Mouse (Mus musculus): ENCODE data around the gene 4930452B06Rik. TPM values are rescaled to one million over a fixed set of nuclear protein-coding genes. Genes with fewer than 3 reads are reported as not detected.

The 4930452B06Rik gene
- polyA plus RNA-seq, 1 experiment = 1.7 TPM

GRCm38 (mm10) chr14:8462973-8463372, 203.1 kb downstream of the 4930452B06Rik start:
- no peaks in the 10 kb centered on the region for H3K4me1 ChIP-seq (ENCODE audit: control insufficient read depth, insufficient read depth, low read length)
- DNase-seq = no peak
- TF ChIP-seq POLR2A (IDR thresholded peaks at IDR 0.05; ENCODE audit: borderline replicate concordance, extremely low read depth, low read depth, low read length) (no peak), CTCF (IDR thresholded peaks at IDR 0.05; ENCODE audit: insufficient read depth, low read length) (no peak)
- WGBS = 50% methylated on average over 4 of the region's 4 CpGs
- H3K4me3 ChIP-seq (replicated peaks; ENCODE audit: extremely low read depth, low read depth, low read length) = no peak overlapping the region

- Histone ChIP-seq H3K4me3 (replicated peaks; ENCODE audit: extremely low read depth, low read depth, low read length) (no peak overlapping the region), H3K4me1 (ENCODE audit: control insufficient read depth, insufficient read depth, low read length) (no peaks in the 10 kb centered on the region)
- 52% methylated on average over 6 of the region's 6 CpGs for WGBS
- TF ChIP-seq CTCF (IDR thresholded peaks at IDR 0.05; ENCODE audit: insufficient read depth, low read length) = no peak
- no peak for TF ChIP-seq POLR2A (IDR thresholded peaks at IDR 0.05; ENCODE audit: borderline replicate concordance, extremely low read depth, low read depth, low read length)
- DNase-seq = no peak
Measured at GRCm38 (mm10) chr14:8462321-8462909, 203.6 kb downstream of the 4930452B06Rik start.

- no peaks in the 10 kb centered on the region for H3K4me1 ChIP-seq (ENCODE audit: control insufficient read depth, insufficient read depth, low read length)
- WGBS = 39% methylated on average over 19 of the region's 19 CpGs
- no peak overlapping the region for H3K4me3 ChIP-seq (replicated peaks; ENCODE audit: extremely low read depth, low read depth, low read length)
- TF ChIP-seq CTCF (IDR thresholded peaks at IDR 0.05; ENCODE audit: insufficient read depth, low read length) (peak; percentile 82), POLR2A (IDR thresholded peaks at IDR 0.05; ENCODE audit: borderline replicate concordance, extremely low read depth, low read depth, low read length) (no peak)
- peak; percentile 45 for DNase-seq
Measured at GRCm38 (mm10) chr14:8460226-8461129, 205.6 kb downstream of the 4930452B06Rik start.

GRCm38 (mm10) chr14:8459759-8460158, 206.3 kb downstream of the 4930452B06Rik start:
- no peak for TF ChIP-seq POLR2A (IDR thresholded peaks at IDR 0.05; ENCODE audit: borderline replicate concordance, extremely low read depth, low read depth, low read length)
- TF ChIP-seq CTCF (IDR thresholded peaks at IDR 0.05; ENCODE audit: insufficient read depth, low read length) = no peak
- DNase-seq = no peak
- 68% methylated on average over 4 of the region's 4 CpGs for WGBS
- no peak overlapping the region for H3K4me3 ChIP-seq (replicated peaks; ENCODE audit: extremely low read depth, low read depth, low read length)
- H3K4me1 ChIP-seq (ENCODE audit: control insufficient read depth, insufficient read depth, low read length) = no peaks in the 10 kb centered on the region

GRCm38 (mm10) chr14:8451117-8451516, 214.9 kb downstream of the 4930452B06Rik start:
- no peaks in the 10 kb centered on the region for H3K4me1 ChIP-seq (ENCODE audit: control insufficient read depth, insufficient read depth, low read length)
- no peak for DNase-seq
- WGBS = 64% methylated on average over 4 of the region's 4 CpGs
- TF ChIP-seq POLR2A (IDR thresholded peaks at IDR 0.05; ENCODE audit: borderline replicate concordance, extremely low read depth, low read depth, low read length) (no peak), CTCF (IDR thresholded peaks at IDR 0.05; ENCODE audit: insufficient read depth, low read length) (no peak)
- H3K4me3 ChIP-seq (replicated peaks; ENCODE audit: extremely low read depth, low read depth, low read length) = no peak overlapping the region

GRCm38 (mm10) chr14:8450342-8450741, 215.7 kb downstream of the 4930452B06Rik start:
- WGBS = 92% methylated on average over 6 of the region's 6 CpGs
- Histone ChIP-seq H3K4me1 (ENCODE audit: control insufficient read depth, insufficient read depth, low read length) (no peaks in the 10 kb centered on the region), H3K4me3 (replicated peaks; ENCODE audit: extremely low read depth, low read depth, low read length) (no peak overlapping the region)
- TF ChIP-seq POLR2A (IDR thresholded peaks at IDR 0.05; ENCODE audit: borderline replicate concordance, extremely low read depth, low read depth, low read length) (no peak), CTCF (IDR thresholded peaks at IDR 0.05; ENCODE audit: insufficient read depth, low read length) (no peak)
- DNase-seq = no peak

GRCm38 (mm10) chr14:8449299-8449698, 216.7 kb downstream of the 4930452B06Rik start:
- no peak overlapping the region for H3K4me3 ChIP-seq (replicated peaks; ENCODE audit: extremely low read depth, low read depth, low read length)
- no peak for DNase-seq
- no peak for TF ChIP-seq CTCF (IDR thresholded peaks at IDR 0.05; ENCODE audit: insufficient read depth, low read length)
- TF ChIP-seq POLR2A (IDR thresholded peaks at IDR 0.05; ENCODE audit: borderline replicate concordance, extremely low read depth, low read depth, low read length) = no peak
- no peaks in the 10 kb centered on the region for H3K4me1 ChIP-seq (ENCODE audit: control insufficient read depth, insufficient read depth, low read length)

GRCm38 (mm10) chr14:8447352-8447751, 218.7 kb downstream of the 4930452B06Rik start:
- H3K4me3 ChIP-seq (replicated peaks; ENCODE audit: extremely low read depth, low read depth, low read length) = no peak overlapping the region
- H3K4me1 ChIP-seq (ENCODE audit: control insufficient read depth, insufficient read depth, low read length) = no peaks in the 10 kb centered on the region
- 89% methylated on average over 1 of the region's 1 CpGs for WGBS
- TF ChIP-seq CTCF (IDR thresholded peaks at IDR 0.05; ENCODE audit: insufficient read depth, low read length) (no peak), POLR2A (IDR thresholded peaks at IDR 0.05; ENCODE audit: borderline replicate concordance, extremely low read depth, low read depth, low read length) (no peak)
- DNase-seq = no peak

- TF ChIP-seq CTCF (IDR thresholded peaks at IDR 0.05; ENCODE audit: insufficient read depth, low read length) (no peak), POLR2A (IDR thresholded peaks at IDR 0.05; ENCODE audit: borderline replicate concordance, extremely low read depth, low read depth, low read length) (no peak)
- no peaks in the 10 kb centered on the region for H3K4me1 ChIP-seq (ENCODE audit: control insufficient read depth, insufficient read depth, low read length)
- 72% methylated on average over 2 of the region's 2 CpGs for WGBS
- no peak overlapping the region for H3K4me3 ChIP-seq (replicated peaks; ENCODE audit: extremely low read depth, low read depth, low read length)
- DNase-seq = no peak
Measured at GRCm38 (mm10) chr14:8444363-8444762, 221.7 kb downstream of the 4930452B06Rik start.
